Mouse (Mus musculus) thymus, adult 2 months (tissue): ENCODE data around the gene Gm12216.

Source experiments
- CTCF ChIP-seq: fragments of 200-500 bp; IDR thresholded peaks from 2 replicates; pipeline ENCODE4 v1.5.1; 2012; ENCODE audit warnings: mild to moderate bottlenecking, control low read depth, low read length, moderate library complexity, borderline replicate concordance; ENCODE audit not compliant: control insufficient read depth, poor library complexity, insufficient read depth; ENCODE audit errors: extremely low read depth
- POLR2A ChIP-seq: fragments of 200-500 bp; IDR thresholded peaks from 2 replicates; pipeline ENCODE4 v1.6.1; 2012; ENCODE audit warnings: mild to moderate bottlenecking, low read length, control low read depth, moderate library complexity; ENCODE audit not compliant: control insufficient read depth, poor library complexity, insufficient read depth; ENCODE audit errors: extremely low read depth

DNA sequence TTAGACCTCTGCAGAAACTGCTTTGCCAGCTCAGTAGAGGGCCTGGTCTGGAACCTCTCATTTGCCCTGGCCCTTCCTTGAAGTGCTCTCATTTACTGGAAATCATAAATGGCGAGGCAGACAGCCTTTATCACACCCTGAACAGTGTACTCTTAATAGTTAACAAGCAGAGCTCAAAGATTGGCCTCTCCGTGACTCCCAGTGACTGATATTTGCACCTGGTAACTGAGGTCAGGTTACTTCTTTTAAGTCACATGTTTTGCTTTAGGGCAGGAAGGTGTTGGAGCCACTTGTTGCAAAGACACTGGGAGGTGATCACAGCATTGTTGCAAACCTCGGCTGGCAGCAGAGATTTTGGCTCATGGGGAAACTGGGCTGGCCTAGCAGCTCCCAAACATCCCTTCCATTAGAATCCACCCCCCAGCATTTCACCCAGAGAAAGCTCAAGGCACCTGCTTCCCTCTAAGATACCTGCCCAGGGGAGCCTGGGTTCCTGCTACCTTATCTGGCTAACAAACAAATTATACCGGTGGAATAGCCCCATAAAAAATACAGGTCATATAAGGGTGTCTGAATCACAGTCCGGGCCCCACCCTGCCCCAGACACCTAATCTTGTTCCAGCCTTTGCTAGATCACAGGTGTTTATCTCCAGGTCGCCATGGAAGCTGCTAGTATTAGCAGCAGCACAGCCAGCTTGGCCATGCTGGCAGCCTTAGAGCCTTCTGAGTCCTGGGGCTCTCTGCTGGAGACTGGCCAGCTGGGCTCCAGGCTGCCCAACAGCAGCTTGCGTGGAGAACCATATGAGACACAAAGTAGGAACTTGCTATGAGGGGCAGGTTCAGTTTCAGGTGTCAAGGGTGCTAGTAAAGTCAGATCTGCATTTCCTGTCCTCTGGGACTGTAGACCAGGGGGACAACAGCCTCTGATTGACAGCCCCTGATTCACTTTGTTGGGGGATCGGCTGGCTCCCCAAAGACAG, 19.1 kb downstream of the Gm12216 start:
- TF ChIP-seq POLR2A (no peak), CTCF (no peak)
